In the genomic region with DNA sequence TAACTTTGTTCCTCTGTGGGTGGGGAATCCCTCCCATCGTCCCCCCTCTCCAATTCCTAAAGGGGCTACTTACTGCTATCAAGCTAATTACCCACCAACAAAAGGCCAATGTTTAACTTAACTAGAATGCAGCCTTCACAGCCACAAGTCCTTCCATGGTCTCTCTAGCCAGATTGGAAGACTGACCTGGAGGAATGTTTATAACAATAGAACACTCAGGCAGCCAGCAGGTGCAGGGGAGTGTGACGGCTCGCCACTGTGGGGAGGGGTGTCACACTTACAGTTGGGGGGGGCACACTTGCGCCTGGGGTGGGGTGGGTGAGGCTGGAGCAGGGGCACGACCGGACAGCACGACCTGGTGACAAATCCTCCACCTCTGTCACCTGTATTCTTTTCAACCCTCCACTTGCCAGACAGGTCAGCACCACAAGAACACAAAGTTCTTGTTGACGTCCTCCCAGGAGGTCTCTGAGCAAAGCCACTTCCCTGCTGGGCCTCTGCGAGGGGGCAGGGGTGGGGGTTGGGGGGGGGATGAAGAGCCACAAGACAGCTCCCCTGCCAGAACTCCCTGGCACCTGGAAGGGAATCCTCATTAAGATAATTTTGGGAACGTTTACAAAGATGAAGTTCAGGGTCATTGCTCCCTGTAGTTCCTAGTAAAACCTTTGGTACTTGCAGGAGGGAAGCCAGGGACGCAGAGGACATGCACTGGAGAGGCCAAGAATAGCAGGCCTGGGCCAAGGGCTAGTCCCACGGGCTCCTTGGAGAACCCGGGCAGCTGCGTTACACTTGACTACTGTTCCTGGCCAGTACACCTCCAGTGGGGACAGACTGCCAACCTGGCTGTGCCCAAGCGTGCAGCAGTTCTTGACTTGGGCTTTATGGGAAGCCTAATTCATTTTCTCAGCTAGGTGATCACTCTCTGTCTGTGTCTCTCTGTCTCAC, we compare ENCODE assay signal across 17 mouse cellular contexts.
DNase-seq lines count a peak whose midpoint lies in the region; ATAC-seq lines count a peak whose summit lies in the region.
"Had no signal": no experiment of that assay in that cellular context is flagged by ENCODE, and none has a peak within 500 bp of the region (broad histone marks: within the 10 kb centered on the region; RNA-seq: fewer than 3 reads in every experiment).

No protein-coding gene starts in this region.

- no peaks in the 10 kb centered on the region for H3K9me3 ChIP-seq in kidney, embryonic 16.5 days (ENCODE audit: low read length)
- H3K9me3 ChIP-seq: embryonic facial prominence, embryonic 10.5 days had no signal

- peak; percentile 81 for ATAC-seq in kidney, embryonic 16.5 days (ENCODE audit: low FRiP score, low TSS enrichment)

- H3K4me1 ChIP-seq in kidney, embryonic 16.5 days (ENCODE audit: insufficient read depth, low read length), result peaks cover 44% of the 10 kb centered on the region

- peak overlapping the region; percentile 84 for H3K27ac ChIP-seq in kidney, embryonic 16.5 days (ENCODE audit: low read length)
- H3K27ac ChIP-seq: embryonic facial prominence, embryonic 10.5 days; liver, embryonic 14.5 days; stomach, postnatal 0 days had no signal

- peak; percentile 69 for DNase-seq in adrenal gland, postnatal 14 days
- no peak for DNase-seq in adrenal gland, adult 18-20 months (ENCODE audit: low spot score in 2 of 2)
- DNase-seq in urinary bladder, postnatal 14 days (ENCODE audit: low spot score), result peak; percentile 31
- no peak for DNase-seq in urinary bladder, postnatal 10 days (ENCODE audit: low spot score)
- no peak for DNase-seq in spleen, adult 12 weeks (ENCODE audit: low spot score)
- no peak for DNase-seq in embryo, embryonic 10.5 days (ENCODE audit: low spot score)
- no peak for DNase-seq in spleen, postnatal 4 days (ENCODE audit: low spot score in 2 of 2)
- DNase-seq: cerebellum, adult 9-11 months; heart, postnatal 4 days; layer of hippocampus, adult 9-11 months; lung, postnatal 14 days had no signal

- no peak overlapping the region for H3K4me3 ChIP-seq in kidney, embryonic 16.5 days (ENCODE audit: low read length)
- H3K4me3 ChIP-seq: embryonic facial prominence, embryonic 10.5 days; myocyte had no signal

- H3K36me3 ChIP-seq in kidney, embryonic 16.5 days (ENCODE audit: insufficient read depth, low read length), result no peaks in the 10 kb centered on the region
- H3K36me3 ChIP-seq: embryonic facial prominence, embryonic 10.5 days had no signal

- no peak overlapping the region for H3K4me2 ChIP-seq in kidney, embryonic 16.5 days (replicated peaks; ENCODE audit: low read depth, low read length)
- H3K4me2 ChIP-seq: heart, embryonic 11.5 days had no signal

- WGBS in kidney, embryonic 16.5 days, result 25% methylated on average over 15 of the region's 15 CpGs

- H3K27me3 ChIP-seq in kidney, embryonic 16.5 days (ENCODE audit: insufficient read depth, low read length), result no peaks in the 10 kb centered on the region

- no peak overlapping the region for H3K9ac ChIP-seq in kidney, embryonic 16.5 days (replicated peaks; ENCODE audit: low read length)
- H3K9ac ChIP-seq: liver, embryonic 14.5 days had no signal

Comparison
In these comparisons a context has a peak if more than half of its experiments do, and no peak if none do; other contexts are left out.
1. DNase-seq: peak in adrenal gland, postnatal 14 days (single experiment) and urinary bladder, postnatal 14 days (single experiment); none in adrenal gland, adult 18-20 months (0 of 2), urinary bladder, postnatal 10 days (single experiment), spleen, adult 12 weeks (single experiment), embryo, embryonic 10.5 days (single experiment) and spleen, postnatal 4 days (0 of 2).